Mouse (Mus musculus) induced T-regulatory cell, adult 2 months (primary cell): ENCODE data around the gene Rhov.

Source experiments
- DNase-seq: peaks from one replicate; pipeline ENCODE4 v3.0.0-alpha.2; 2012; ENCODE audit warnings: low read depth

Rhov gene

GRCm38 (mm10) chr2:119289014-119289416 lies 17.9 kb upstream of the Rhov start:
- no peak for DNase-seq

GRCm38 (mm10) chr2:119288270-119288882 lies 17.3 kb upstream of the Rhov start, which contains the start of gene Vps18:
Vps18 (plus strand) TSS chr2:119288740.
- peak; percentile 99 for DNase-seq

- no peak for DNase-seq
These were observed 16.3 kb upstream of the Rhov start for GRCm38 (mm10) chr2:119287372-119287771.

GRCm38 (mm10) chr2:119281899-119282565 lies 11.0 kb upstream of the Rhov start:
- DNase-seq, result no peak

- DNase-seq, result no peak
These were observed 6.7 kb upstream of the Rhov start for GRCm38 (mm10) chr2:119277810-119278209.

GRCm38 (mm10) chr2:119276926-119277325 lies 5.9 kb upstream of the Rhov start:
- DNase-seq, result no peak

GRCm38 (mm10) chr2:119274126-119274525 lies 3.1 kb upstream of the Rhov start:
- DNase-seq, result no peak

- no peak for DNase-seq
These were observed 808 bp downstream of the Rhov start for GRCm38 (mm10) chr2:119270286-119270642.

- DNase-seq, result no peak
These were observed 7.3 kb downstream of the Rhov start for GRCm38 (mm10) chr2:119263813-119264212.

- DNase-seq, result no peak
These were observed 8.1 kb downstream of the Rhov start for GRCm38 (mm10) chr2:119262978-119263377.

- DNase-seq, result no peak
These were observed 9.7 kb downstream of the Rhov start for GRCm38 (mm10) chr2:119261326-119261725.

- DNase-seq, result no peak
These were observed 10.6 kb downstream of the Rhov start for GRCm38 (mm10) chr2:119260518-119260917.

GRCm38 (mm10) chr2:119254976-119255375 lies 16.1 kb downstream of the Rhov start:
- DNase-seq, result no peak

GRCm38 (mm10) chr2:119250826-119251478 lies 20.1 kb downstream of the Rhov start:
- peak; percentile 93 for DNase-seq

GRCm38 (mm10) chr2:119250377-119250776 lies 20.7 kb downstream of the Rhov start:
- DNase-seq, result no peak

- no peak for DNase-seq
These were observed 21.4 kb downstream of the Rhov start for GRCm38 (mm10) chr2:119249592-119250061.

GRCm38 (mm10) chr2:119247904-119248303 lies 23.2 kb downstream of the Rhov start:
- DNase-seq, result no peak

- no peak for DNase-seq
These were observed 25.8 kb downstream of the Rhov start for GRCm38 (mm10) chr2:119245246-119245645.

GRCm38 (mm10) chr2:119242548-119242947 lies 28.5 kb downstream of the Rhov start:
- no peak for DNase-seq

- no peak for DNase-seq
These were observed 30.3 kb downstream of the Rhov start for GRCm38 (mm10) chr2:119240819-119241186.

GRCm38 (mm10) chr2:119240075-119240818 lies 30.8 kb downstream of the Rhov start:
- no peak for DNase-seq

GRCm38 (mm10) chr2:119238671-119239070 lies 32.4 kb downstream of the Rhov start:
- no peak for DNase-seq

GRCm38 (mm10) chr2:119237871-119238220 lies 33.2 kb downstream of the Rhov start:
- peak; percentile 16 for DNase-seq
